Mouse (Mus musculus): ENCODE measurements around the gene 2310022A10Rik. TPM values are rescaled to one million over a fixed set of nuclear protein-coding genes. Genes with fewer than 3 reads are reported as not detected.
A peak's percentile ranks its signal among the peaks of the same experiment; 100 is the strongest.

The 2310022A10Rik gene
- polyA plus RNA-seq, 1 experiment from 2014 or later = 24.6 TPM

DNA sequence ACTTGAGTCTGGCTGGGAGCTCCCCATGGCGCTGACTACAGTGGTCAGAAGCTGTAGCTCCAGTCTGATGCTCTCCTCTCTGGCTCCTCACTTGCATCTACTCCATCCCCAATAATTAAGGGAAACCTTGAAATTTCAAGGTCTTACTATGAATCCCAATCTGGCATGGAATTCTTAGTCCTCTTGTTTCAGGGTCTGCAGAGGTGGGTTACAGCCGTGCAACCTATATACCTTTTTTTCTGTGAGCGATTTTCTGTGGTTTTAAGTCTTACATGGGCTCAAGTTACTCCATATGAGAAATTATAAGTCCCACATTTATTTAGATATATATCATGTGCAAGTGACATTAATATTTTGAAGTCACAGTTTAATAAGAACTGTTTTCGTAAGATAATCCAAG, 37.1 kb downstream of the 2310022A10Rik start:
- DNase-seq (ENCODE audit: low spot score) = no peak

DNA sequence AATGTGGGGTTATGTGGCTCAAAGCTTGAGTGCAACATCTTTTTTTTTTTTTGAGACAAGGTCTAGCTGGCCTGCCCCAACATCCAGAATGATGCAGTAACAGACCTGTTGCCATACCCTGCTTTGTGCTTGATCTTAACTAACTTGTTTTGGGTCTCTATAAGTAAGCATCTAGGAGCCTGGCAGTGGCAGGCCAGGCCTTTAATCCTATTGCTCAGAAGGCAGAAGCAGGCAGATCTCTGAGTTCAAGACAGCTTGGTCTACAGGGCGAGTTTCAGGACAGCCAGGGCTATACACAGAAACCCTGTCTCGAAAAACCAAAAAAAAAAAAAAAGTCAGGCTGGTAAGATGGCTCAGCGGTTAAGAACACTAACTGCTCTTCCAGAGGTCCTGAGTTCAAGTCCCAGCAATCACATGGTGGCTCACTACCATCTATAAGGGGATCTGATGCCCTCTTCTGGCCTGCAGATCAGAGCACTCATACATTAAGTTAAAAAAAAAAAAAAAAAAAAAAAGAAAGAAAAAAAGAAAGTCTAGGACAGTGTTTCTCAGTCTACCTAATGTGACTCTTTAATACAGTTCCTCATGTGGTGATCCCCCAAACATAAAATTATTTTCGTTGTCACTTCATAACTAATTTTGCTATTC, 37.7 kb downstream of the 2310022A10Rik start:
- DNase-seq (ENCODE audit: low spot score) = no peak

DNA sequence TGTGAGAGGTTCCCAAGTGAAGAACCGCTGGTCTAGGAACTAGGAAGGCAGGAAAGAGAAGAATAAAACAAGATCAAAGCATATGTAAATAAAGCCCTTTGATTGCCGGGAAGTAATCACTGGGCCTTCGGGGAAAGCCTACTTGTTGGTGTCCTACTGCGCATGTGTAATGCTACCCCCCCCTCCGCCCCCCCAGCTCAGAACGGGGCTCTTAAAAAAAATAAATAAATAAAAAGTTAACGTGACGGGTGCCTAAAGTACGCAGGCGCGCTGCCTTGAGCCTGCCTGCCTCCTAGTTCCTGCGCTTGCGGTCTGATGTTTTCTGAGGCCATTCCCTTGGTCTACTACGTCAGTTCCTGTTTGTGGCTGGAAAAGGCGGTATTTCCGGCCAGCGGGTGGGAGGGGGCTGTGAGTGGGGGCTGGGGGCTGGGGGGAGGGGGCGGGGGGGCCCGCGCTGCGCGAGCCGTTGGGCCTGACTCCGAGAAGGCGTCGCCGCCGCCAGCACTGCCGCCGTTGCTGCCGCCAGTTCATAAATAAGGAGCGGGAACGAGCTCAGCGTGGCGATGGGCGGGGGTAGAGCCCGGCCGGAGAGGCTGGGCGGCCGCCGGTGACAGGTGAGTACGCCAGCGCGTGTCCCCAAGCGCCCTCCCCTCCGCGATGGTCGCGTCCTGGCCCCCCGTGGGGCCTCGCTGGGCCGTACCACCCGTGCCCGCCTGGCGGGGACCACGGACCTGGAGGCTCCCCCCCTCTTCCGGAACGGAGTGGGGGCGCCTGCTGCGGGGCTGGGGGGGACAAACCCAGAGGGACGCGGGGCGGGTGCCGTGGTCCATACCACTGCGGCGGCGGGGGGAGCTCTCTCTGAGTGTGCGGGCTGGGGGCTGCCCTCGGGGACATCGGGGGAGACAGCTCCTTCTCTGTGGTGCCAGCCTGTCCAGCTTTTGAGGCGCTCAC, 38.5 kb downstream of the 2310022A10Rik start, which contains the start of gene Akt2:
Gene Akt2, plus strand, starts transcription at position 287 of the 951 bp plus-strand sequence.
- DNase-seq (ENCODE audit: low spot score) = peak; percentile 96

DNA sequence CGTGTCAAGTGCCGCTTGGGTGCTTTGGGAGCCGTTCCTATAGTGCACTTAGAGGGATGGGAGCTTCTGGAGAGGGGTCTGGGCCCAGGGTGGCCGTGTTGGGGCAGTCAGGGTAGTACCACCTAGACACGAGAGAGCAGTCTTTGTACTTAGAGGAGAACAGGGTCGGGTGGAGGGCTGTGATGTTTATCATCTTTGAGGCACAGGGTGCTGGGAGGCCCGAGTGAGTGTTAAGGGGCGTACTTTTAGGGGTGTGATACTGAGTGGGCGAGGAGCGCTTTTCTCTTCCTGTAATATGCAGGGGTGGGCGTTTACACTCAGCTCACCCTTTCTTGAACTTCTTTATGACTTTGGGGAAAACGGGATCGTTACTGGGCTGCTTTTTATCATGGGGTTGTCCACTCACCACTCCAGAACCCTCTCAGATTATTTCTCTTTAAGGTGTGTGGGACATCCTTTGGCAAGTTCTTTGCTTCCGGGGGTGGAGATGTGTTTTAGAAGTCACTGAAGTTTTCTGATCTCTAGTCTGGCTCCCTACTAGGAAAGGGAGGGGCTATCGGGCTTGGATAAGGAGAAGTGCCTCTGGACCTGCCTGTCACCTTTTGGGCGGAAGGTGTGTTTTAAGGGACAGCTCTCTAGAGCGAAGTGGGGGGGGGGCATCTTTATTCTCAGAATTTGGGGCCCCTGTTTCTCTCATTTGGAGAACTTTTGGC, 39.3 kb downstream of the 2310022A10Rik start:
- DNase-seq (ENCODE audit: low spot score) = peak; percentile 82

DNA sequence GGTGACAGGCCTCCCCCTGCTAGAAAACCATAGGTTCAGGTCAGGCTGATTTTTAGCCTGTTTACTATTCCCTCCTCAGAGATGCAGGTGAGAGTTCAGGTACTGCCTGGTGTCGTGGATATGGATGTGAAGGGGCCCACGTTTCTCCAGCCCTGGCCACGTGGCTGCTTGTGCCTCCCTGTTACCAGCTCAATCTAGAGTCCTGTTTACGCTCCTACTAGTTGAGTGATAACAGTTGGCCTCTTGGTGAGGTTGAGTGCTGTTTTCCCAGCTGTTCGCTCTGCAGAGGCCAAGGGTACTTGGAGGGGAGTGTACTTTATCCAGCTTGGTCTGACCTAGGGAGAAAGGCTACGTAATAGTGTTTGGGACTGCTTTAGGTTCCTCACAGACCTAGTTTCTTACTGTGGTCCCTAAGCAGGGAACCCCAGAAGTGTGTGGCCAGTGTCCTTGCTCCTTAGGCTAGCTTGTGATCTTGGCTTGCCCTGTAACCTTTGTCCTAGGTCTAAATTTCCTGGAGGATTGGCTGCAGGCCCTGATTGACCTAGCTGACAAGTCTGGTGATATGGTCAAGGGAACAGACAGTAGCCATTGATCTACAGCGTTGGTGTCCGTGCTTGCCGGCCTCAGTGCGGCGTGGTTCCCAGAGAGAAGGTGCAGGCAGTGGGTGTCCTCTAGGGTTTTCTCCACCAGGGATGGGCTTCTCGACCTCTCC, 40.1 kb downstream of the 2310022A10Rik start:
- DNase-seq (ENCODE audit: low spot score) = no peak

DNA sequence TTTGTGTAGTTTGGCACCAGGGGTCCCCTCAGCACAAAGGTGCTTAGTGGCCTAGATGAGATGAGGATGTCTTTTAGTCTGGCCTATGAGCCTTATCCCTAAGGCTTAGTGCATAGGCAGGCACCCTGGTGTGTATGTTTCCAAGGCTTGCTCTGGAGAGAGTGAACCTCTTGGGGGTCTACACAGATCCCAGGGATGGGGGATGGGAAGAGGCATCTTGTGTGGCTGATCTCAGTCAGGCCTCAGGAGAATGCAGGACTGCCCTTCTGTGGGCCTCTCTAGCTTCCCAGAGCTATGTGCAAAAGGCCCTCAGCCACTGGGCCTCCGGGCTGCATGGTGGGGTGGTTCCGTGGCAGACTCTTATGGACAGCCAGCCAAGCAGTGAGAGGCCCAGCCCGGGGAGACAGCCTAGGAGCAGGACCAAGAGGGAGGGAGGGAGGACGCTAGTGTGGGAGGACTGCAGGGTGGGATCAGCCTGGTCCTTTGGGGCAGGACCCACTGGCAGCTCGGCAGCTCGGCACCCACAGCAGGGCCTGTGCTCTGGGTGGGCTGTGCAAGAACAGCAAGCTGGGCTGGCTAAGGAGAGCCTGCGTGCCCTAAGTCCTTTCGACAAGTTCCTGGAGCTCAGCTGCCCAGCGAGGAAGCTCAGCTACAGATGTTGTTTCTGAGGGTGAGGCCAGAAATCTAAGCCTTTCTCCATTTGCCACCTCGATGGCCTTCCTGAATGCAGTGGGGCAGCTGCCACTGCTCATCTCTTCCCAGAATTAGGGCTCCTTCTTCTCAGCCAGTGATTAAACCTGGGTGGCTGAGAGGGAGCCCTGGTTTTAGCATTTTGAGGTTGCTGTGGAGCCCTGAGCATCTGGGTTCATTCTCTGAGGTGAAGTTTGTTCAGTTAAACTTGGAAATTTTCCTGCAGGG, 43.8 kb downstream of the 2310022A10Rik start:
- no peak for DNase-seq (ENCODE audit: low spot score)

DNA sequence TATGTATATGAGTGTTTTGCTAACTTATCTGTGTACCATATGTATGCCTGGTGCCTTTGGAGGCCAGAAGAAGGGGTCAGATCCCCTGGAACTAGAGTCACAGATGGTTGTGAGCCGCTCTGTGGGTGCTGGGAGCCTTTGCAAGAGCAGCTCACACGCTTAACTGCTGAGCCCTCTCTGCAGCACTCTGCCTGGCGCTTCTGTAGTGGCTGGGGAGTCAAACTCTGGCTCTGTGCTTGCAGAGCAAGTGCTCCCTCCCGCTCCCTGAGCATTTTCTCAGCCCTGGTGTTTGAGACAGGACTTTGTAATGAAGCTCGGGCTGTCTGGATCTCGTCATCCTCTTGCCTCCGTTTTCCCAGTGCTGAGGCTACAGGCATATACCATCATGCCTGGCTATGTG, 45.0 kb downstream of the 2310022A10Rik start:
- DNase-seq (ENCODE audit: low spot score) = no peak

DNA sequence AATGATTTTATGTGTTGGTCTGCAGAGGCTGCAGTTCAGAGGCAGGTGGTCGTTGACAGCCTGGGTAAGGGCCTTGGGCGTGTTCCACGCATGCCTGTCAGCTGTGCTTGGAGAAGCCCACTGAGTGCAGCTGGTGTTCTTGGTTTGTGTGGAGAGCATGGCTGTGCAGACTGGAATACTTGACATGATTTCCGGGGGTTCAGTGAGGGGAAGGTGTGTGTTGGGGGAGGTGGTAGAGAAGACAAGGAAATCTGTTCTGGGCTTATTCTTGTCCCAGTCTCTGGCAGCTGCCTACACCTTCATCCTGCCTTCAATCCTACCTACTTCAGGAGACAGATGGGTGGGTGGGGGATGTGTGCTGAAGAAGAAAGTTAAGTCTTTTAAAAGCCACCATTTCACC, 48.6 kb downstream of the 2310022A10Rik start:
- no peak for DNase-seq (ENCODE audit: low spot score)

DNA sequence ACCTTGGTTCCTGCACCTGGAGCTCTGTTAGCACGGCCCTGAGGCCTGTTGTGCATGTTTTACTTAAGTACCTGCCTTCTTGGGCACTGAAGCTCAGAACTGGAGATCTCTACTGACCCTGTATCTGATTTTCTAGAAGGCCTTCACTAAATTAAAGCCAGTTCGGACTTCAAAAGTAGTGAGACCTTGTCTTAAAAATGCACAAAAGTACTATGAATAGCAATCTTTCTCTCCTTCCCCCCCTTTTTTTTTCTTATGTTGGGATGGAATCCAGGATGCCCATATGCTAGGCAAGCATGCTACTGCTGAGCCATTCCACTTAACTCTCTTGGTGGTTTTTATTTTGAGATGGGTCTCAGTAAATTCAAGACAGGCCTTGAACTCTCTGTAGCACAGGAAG, 49.1 kb downstream of the 2310022A10Rik start:
- DNase-seq (ENCODE audit: low spot score) = no peak

DNA sequence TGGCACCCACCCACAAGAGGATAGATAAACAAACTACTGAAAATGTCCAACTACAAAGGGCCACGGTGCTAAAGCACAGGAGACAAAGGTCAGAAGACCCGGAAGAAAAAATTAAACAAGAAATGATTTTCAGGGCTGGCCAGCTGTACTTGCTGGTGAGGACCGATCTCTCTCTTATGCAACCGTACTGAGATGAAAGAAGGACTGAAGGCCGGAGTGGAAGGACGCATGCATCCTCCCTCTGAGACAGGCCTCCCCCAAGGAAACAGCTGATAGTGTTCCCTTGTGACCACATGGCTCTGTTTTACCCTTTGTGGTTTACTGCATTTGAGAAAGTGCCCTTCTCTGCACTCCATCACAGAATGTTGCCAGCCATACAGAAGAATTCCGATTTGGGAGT, 49.8 kb downstream of the 2310022A10Rik start:
- DNase-seq (ENCODE audit: low spot score) = no peak

DNA sequence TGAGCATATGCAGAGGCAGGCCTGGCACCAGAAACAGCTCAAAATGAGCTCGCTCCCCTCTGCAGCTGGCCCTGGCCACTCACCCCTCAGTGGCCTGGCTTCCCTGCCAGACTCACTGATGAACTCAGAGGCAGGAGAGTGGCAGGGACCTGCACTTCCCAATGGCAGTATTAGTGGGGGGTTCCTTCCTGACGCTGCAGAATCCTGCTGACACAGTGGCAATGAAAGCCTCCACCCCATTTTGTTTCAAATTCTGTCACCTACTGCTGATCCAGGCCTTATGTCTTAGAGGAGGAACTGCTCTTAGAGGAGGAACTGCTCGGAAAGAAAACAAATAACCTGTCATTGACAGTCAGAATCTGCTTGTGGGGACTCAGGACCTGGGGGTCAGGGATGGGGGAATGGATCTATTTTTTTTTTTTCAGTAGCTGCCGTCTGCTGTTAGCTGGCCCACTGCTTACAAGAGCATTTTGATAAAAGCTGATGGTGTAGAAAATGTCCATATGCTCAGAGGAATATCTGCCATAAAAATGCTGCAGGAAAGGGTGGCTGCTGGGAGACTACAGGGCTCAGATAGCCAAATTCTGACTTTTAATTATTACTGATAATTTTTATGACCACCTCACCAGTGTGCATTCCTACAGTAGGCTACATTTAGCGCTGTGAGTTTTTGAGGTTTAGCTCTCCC, 51.8 kb downstream of the 2310022A10Rik start:
- DNase-seq (ENCODE audit: low spot score) = no peak

DNA sequence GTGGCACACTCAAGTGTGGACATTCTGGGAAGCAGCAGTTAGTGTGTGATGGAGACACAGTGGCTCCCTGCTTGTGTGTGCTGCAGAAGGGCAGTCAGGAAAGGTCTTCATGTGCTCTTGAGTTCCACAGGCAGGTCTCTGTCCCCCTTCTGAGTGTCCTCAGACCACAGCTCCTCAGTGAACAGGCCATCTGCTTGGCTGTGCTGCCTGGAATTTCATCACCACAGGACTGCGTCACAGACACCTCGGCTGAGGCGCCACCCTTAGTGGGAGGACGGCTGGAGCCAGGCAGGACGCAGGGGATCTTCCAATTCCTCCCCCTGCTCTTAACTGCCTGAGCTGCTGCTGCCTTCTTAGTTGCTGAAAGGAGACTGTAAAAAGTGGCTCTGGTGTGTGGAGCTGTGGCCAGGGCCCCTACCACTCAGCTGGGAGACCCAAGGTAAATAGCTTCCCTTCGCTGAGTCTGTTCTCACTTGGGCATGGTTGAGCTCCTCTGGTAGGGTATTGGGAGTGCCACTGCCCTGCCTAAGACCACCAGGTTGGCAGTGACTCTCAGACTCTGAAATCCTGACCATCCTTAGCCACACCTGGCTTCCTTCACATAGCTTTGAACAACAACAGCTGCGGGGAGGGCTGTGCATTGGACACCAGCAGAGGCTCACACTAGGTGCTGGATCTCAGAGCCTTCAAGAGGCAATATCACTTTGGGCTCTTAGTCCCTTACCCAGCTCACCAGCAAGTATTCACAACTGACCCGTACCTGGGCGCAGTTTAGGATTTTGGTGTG, 52.7 kb downstream of the 2310022A10Rik start:
- DNase-seq (ENCODE audit: low spot score) = no peak

DNA sequence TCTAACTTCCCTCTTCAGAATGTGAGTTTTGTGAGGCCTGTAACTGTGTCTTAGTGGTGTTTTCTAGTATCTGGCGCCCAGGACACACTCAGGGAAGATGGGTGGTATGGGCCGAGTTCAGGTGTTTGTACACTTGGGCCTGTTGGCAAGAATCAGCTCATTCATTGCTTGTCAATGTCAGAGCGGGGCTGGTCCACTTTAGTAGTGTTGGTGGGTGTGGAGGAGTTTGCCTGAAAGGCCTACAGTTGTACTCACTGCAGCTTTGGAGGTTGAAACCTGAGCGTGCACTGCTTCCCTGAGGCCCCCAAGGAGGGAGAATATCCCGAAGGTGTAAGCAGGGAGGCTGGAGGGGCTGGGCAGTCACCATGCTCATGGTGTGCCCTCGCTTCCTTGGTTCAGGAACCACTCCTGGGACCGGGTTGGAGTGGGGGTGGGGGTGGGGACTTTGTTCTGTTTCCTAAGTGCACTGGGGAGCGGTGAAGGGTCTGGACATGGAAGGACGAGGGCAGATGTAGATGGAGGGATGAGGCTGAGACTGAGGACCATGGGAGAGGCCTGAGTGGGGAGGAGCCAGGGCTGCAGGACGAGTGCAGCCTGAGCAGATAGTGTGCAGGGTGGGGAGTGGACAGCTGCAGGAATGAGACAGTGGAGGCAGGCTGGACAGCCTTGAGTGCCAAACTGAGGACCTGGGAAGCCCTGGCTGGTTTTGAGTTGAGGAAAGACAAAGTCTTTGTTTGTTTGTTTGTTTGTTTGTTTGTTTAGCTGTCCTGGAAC, 53.6 kb downstream of the 2310022A10Rik start:
- DNase-seq (ENCODE audit: low spot score) = no peak

DNA sequence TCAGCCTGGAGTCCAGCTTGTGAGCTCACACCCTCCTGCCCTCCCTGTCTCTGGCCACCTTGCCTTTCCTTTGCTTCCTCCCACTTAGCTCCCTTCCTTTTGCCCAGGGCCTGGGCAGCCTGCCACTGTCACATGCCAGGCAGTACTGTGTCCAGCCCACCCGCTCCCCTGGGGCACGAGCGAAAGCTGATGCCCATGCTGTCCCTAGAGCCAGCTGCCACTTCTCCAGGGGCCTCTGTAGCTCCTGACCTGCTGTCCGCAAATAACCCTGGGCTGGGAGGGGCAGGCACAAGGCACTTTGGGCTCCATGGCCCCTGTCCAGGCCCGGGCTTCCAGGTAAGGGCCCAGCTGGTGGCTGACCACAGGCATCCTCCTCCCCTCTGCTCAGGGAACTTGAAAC, 54.5 kb downstream of the 2310022A10Rik start:
- DNase-seq (ENCODE audit: low spot score) = no peak

DNA sequence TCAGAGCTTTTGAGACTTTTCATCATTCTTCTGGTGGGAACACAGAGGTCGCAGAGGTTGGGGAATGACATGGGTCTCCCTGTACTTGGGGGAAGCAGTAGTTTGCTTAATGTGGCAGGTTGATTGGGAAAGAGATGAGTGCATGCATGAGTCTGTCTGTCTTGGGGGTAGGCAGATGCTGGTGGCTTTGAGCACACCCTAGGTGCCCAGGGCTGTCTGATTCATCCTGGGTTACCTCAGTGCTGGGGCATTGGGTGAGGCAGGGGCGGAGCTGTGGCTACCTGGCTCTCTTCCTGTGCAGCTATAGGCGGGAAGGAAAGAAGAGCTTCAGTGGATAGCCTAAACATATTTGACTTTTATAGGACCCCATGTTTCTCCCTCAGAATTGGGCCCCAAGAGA, 55.1 kb downstream of the 2310022A10Rik start:
- DNase-seq (ENCODE audit: low spot score) = no peak

DNA sequence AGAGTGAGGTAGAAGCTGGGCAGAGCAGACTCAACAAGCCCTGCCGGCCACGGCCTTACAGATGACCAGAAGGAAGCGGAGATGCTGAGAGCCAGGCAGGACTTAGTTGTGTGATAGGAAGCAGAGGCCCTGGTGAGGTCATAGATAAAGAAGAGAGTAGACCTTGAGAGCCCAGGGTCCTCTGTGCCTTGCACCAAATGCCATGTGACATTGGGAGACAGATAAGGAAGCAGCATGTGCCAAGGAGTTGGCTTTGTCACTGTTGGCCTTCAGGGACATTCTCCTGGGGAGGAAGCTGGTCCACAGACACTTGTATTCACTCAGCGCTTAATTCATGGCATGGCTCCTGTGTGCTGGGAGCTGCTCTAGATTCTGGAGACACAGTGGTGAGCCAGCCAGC, 56.3 kb downstream of the 2310022A10Rik start:
- no peak for DNase-seq (ENCODE audit: low spot score)

DNA sequence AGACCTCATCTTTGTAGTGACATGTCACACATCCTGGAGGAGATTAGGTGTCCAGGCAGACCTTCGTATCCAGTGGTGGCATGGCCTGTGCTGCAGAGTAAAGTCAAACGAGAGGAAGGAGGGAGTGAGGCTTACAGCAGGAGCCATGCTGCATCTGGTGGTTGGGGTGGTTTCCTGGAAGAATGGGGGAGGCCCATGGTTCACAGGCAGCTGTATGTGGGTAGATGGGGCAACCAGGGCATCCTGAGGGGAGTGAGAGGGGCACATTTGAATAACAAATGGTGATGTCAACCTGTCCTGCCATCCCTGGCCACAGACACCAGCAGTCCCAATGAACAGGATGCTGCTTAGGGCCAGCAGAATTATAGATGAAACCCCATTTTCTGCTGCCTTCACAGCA, 56.7 kb downstream of the 2310022A10Rik start:
- peak; percentile 34 for DNase-seq (ENCODE audit: low spot score)

DNA sequence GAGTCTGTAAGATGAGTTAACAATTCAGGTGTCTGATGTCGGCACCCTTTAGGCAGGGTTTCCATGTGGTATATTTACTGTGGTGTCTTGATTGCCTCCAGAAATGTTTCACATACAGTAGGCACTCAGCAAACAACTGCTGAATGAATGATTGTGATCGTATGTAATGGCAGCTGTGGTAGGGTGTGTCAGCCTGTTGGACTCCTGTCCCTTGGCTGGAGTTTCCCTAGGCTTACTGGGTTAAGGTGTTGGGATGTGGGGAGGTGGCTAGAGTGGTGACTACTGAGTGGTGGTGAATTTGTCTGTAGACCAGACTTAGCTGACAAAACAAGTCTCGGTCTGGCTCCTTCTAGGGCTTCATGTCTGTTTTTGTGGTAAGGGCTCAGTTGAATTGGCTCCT, 57.3 kb downstream of the 2310022A10Rik start:
- no peak for DNase-seq (ENCODE audit: low spot score)
